Mouse (Mus musculus) right cerebral cortex, postnatal 4 days (tissue): ENCODE results near the gene Cish.

Source experiments
- DNase-seq: peaks from one replicate; pipeline ENCODE4 v3.0.0-alpha.2; 2022

The Cish gene

GRCm38 (mm10) chr9:107324799-107325561 is 29.2 kb downstream of the Cish start:
- no peak for DNase-seq

- no peak for DNase-seq
Measured at GRCm38 (mm10) chr9:107325904-107326303, 30.1 kb downstream of the Cish start.

- no peak for DNase-seq
Measured at GRCm38 (mm10) chr9:107327879-107328620, 32.2 kb downstream of the Cish start.

- DNase-seq: no peak
Measured at GRCm38 (mm10) chr9:107330791-107331190, 35.0 kb downstream of the Cish start.

- no peak for DNase-seq
Measured at GRCm38 (mm10) chr9:107333686-107334085, 37.9 kb downstream of the Cish start.

GRCm38 (mm10) chr9:107334356-107334755 is 38.5 kb downstream of the Cish start:
- DNase-seq: no peak

GRCm38 (mm10) chr9:107335046-107335445 is 39.2 kb downstream of the Cish start:
- DNase-seq: no peak

- peak; percentile 58 for DNase-seq
Measured at GRCm38 (mm10) chr9:107335909-107336308, 40.1 kb downstream of the Cish start.

- DNase-seq: no peak
Measured at GRCm38 (mm10) chr9:107336386-107336785, 40.6 kb downstream of the Cish start.

- peak; percentile 77 for DNase-seq
Measured at GRCm38 (mm10) chr9:107338172-107338883, 42.5 kb downstream of the Cish start, which contains the start of gene Hemk1. Hemk1 (minus strand) TSS chr9:107338350.

GRCm38 (mm10) chr9:107340267-107340859 is 44.5 kb downstream of the Cish start, which contains the start of gene 6430571L13Rik:
6430571L13Rik (plus strand) TSS chr9:107340602.
- peak; percentile 96 for DNase-seq

GRCm38 (mm10) chr9:107340911-107341645 is 45.3 kb downstream of the Cish start:
- no peak for DNase-seq

- no peak for DNase-seq
Measured at GRCm38 (mm10) chr9:107342201-107342709, 46.4 kb downstream of the Cish start.

- no peak for DNase-seq
Measured at GRCm38 (mm10) chr9:107343146-107343943, 47.5 kb downstream of the Cish start.

- DNase-seq: no peak
Measured at GRCm38 (mm10) chr9:107344027-107344426, 48.2 kb downstream of the Cish start.

GRCm38 (mm10) chr9:107346081-107346480 is 50.3 kb downstream of the Cish start:
- no peak for DNase-seq

GRCm38 (mm10) chr9:107347586-107348183 is 51.9 kb downstream of the Cish start:
- DNase-seq: no peak

- DNase-seq: no peak
Measured at GRCm38 (mm10) chr9:107349321-107349720, 53.5 kb downstream of the Cish start.
